Mouse (Mus musculus): ENCODE measurements around the gene Slc1a5. TPM values are rescaled to one million over a fixed set of nuclear protein-coding genes. Genes with fewer than 3 reads are reported as not detected.

Gene Slc1a5
- polyA plus RNA-seq, 1 experiment from 2014 or later: 55.8 TPM

- Histone ChIP-seq H3K27ac (no peak overlapping the region), H3K36me3 (ENCODE audit: insufficient read depth, low read length) (peaks cover 21% of the 10 kb centered on the region), H3K4me3 (replicated peaks; ENCODE audit: low read depth, low read length) (no peak overlapping the region), H3K27me3 (ENCODE audit: insufficient read depth, low read length) (no peaks in the 10 kb centered on the region), H3K4me2 (ENCODE audit: low read length) (no peak overlapping the region), H3K9me3 (replicated peaks; ENCODE audit: low read length) (no peaks in the 10 kb centered on the region), H3K4me1 (replicated peaks; ENCODE audit: insufficient read depth, low read length) (peaks cover 16% of the 10 kb centered on the region; the same call in 1 of the 2 replicates), H3K9ac (ENCODE audit: low read depth, low read length) (no peak overlapping the region)
- ATAC-seq (replicated peaks; ENCODE audit: low FRiP score, low read depth): no peak
- DNase-seq (ENCODE audit: low spot score): no peak
- no peak for TF ChIP-seq CTCF (IDR thresholded peaks at IDR 0.05; ENCODE audit: low read depth)
- 43% methylated on average over 3 of the region's 3 CpGs for WGBS
Measured at GRCm38 (mm10) chr7:16821091-16821490, 40.0 kb downstream of the Slc1a5 start.

- Histone ChIP-seq H3K4me2 (ENCODE audit: low read length) (no peak overlapping the region), H3K9me3 (replicated peaks; ENCODE audit: low read length) (no peaks in the 10 kb centered on the region), H3K4me1 (replicated peaks; ENCODE audit: insufficient read depth, low read length) (peaks cover 16% of the 10 kb centered on the region; the same call in 1 of the 2 replicates), H3K27ac (no peak overlapping the region), H3K9ac (ENCODE audit: low read depth, low read length) (no peak overlapping the region), H3K4me3 (replicated peaks; ENCODE audit: low read depth, low read length) (no peak overlapping the region), H3K27me3 (ENCODE audit: insufficient read depth, low read length) (no peaks in the 10 kb centered on the region), H3K36me3 (ENCODE audit: insufficient read depth, low read length) (peaks cover 26% of the 10 kb centered on the region)
- no peak for TF ChIP-seq CTCF (IDR thresholded peaks at IDR 0.05; ENCODE audit: low read depth)
- ATAC-seq (replicated peaks; ENCODE audit: low FRiP score, low read depth) (no peak), DNase-seq (ENCODE audit: low spot score) (no peak)
- WGBS: 75% methylated on average over 4 of the region's 4 CpGs
Measured at GRCm38 (mm10) chr7:16821669-16822101, 40.5 kb downstream of the Slc1a5 start.

GRCm38 (mm10) chr7:16823734-16824133 lies 42.6 kb downstream of the Slc1a5 start:
- Histone ChIP-seq H3K27me3 (ENCODE audit: insufficient read depth, low read length) (no peaks in the 10 kb centered on the region), H3K9me3 (replicated peaks; ENCODE audit: low read length) (no peaks in the 10 kb centered on the region), H3K4me1 (replicated peaks; ENCODE audit: insufficient read depth, low read length) (0 out of 2 replicates have a peak, but pooled peaks cover 5% of the 10 kb centered on the region), H3K4me3 (replicated peaks; ENCODE audit: low read depth, low read length) (no peak overlapping the region), H3K4me2 (ENCODE audit: low read length) (no peak overlapping the region), H3K9ac (ENCODE audit: low read depth, low read length) (no peak overlapping the region), H3K27ac (no peak overlapping the region), H3K36me3 (ENCODE audit: insufficient read depth, low read length) (peaks cover 41% of the 10 kb centered on the region)
- WGBS: 74% methylated on average over 5 of the region's 5 CpGs
- DNase-seq (ENCODE audit: low spot score): no peak
- no peak for TF ChIP-seq CTCF (IDR thresholded peaks at IDR 0.05; ENCODE audit: low read depth)
- no peak for ATAC-seq (replicated peaks; ENCODE audit: low FRiP score, low read depth)

GRCm38 (mm10) chr7:16825785-16826184 lies 44.6 kb downstream of the Slc1a5 start:
- DNase-seq (ENCODE audit: low spot score): no peak

GRCm38 (mm10) chr7:16826571-16826970 lies 45.4 kb downstream of the Slc1a5 start:
- Histone ChIP-seq H3K4me2 (ENCODE audit: low read length) (no peak overlapping the region), H3K27ac (no peak overlapping the region), H3K36me3 (ENCODE audit: insufficient read depth, low read length) (peaks cover 69% of the 10 kb centered on the region), H3K9me3 (replicated peaks; ENCODE audit: low read length) (no peaks in the 10 kb centered on the region), H3K4me3 (replicated peaks; ENCODE audit: low read depth, low read length) (no peak overlapping the region), H3K4me1 (replicated peaks; ENCODE audit: insufficient read depth, low read length) (no peaks in the 10 kb centered on the region), H3K27me3 (ENCODE audit: insufficient read depth, low read length) (no peaks in the 10 kb centered on the region), H3K9ac (ENCODE audit: low read depth, low read length) (no peak overlapping the region)
- DNase-seq (ENCODE audit: low spot score): no peak
- TF ChIP-seq CTCF (IDR thresholded peaks at IDR 0.05; ENCODE audit: low read depth): no peak
- ATAC-seq (replicated peaks; ENCODE audit: low FRiP score, low read depth): no peak
- 71% methylated on average over 5 of the region's 5 CpGs for WGBS

More at GRCm38 (mm10) chr7:16825785-16826184, 44.6 kb downstream of the Slc1a5 start:
- no peak overlapping the region for H3K4me2 ChIP-seq (ENCODE audit: low read length)
- ATAC-seq (replicated peaks; ENCODE audit: low FRiP score, low read depth): no peak
- no peak overlapping the region for H3K9ac ChIP-seq (ENCODE audit: low read depth, low read length)
- 79% methylated on average over 10 of the region's 10 CpGs for WGBS
- no peak overlapping the region for H3K4me3 ChIP-seq (replicated peaks; ENCODE audit: low read depth, low read length)
- no peak overlapping the region for H3K27ac ChIP-seq
- H3K36me3 ChIP-seq (ENCODE audit: insufficient read depth, low read length): peaks cover 62% of the 10 kb centered on the region
- no peaks in the 10 kb centered on the region for H3K9me3 ChIP-seq (replicated peaks; ENCODE audit: low read length)
- no peaks in the 10 kb centered on the region for H3K27me3 ChIP-seq (ENCODE audit: insufficient read depth, low read length)
- peak; percentile 51; the same call in 1 of the 2 replicates for TF ChIP-seq CTCF (IDR thresholded peaks at IDR 0.05; ENCODE audit: low read depth)
- H3K4me1 ChIP-seq (replicated peaks; ENCODE audit: insufficient read depth, low read length): no peaks in the 10 kb centered on the region

- 81% methylated on average over 4 of the region's 4 CpGs for WGBS
- no peak for ATAC-seq (replicated peaks; ENCODE audit: low FRiP score, low read depth)
Measured at GRCm38 (mm10) chr7:16827274-16827673, 46.1 kb downstream of the Slc1a5 start.

GRCm38 (mm10) chr7:16830449-16830848 lies 49.3 kb downstream of the Slc1a5 start:
- DNase-seq (ENCODE audit: low spot score) (no peak), ATAC-seq (replicated peaks; ENCODE audit: low FRiP score, low read depth) (no peak)
- Histone ChIP-seq H3K4me2 (ENCODE audit: low read length) (no peak overlapping the region), H3K27ac (no peak overlapping the region), H3K27me3 (ENCODE audit: insufficient read depth, low read length) (no peaks in the 10 kb centered on the region), H3K4me1 (replicated peaks; ENCODE audit: insufficient read depth, low read length) (no peaks in the 10 kb centered on the region), H3K9me3 (replicated peaks; ENCODE audit: low read length) (no peaks in the 10 kb centered on the region), H3K9ac (ENCODE audit: low read depth, low read length) (no peak overlapping the region), H3K4me3 (replicated peaks; ENCODE audit: low read depth, low read length) (no peak overlapping the region), H3K36me3 (ENCODE audit: insufficient read depth, low read length) (peaks cover 82% of the 10 kb centered on the region)
- 75% methylated on average over 9 of the region's 9 CpGs for WGBS
- no peak for TF ChIP-seq CTCF (IDR thresholded peaks at IDR 0.05; ENCODE audit: low read depth)

More at GRCm38 (mm10) chr7:16827274-16827673, 46.1 kb downstream of the Slc1a5 start:
- no peaks in the 10 kb centered on the region for H3K27me3 ChIP-seq (ENCODE audit: insufficient read depth, low read length)
- no peak overlapping the region for H3K27ac ChIP-seq
- DNase-seq (ENCODE audit: low spot score): no peak
- no peak overlapping the region for H3K4me2 ChIP-seq (ENCODE audit: low read length)
- no peaks in the 10 kb centered on the region for H3K9me3 ChIP-seq (replicated peaks; ENCODE audit: low read length)
- TF ChIP-seq CTCF (IDR thresholded peaks at IDR 0.05; ENCODE audit: low read depth): no peak
- no peak overlapping the region for H3K4me3 ChIP-seq (replicated peaks; ENCODE audit: low read depth, low read length)
- H3K9ac ChIP-seq (ENCODE audit: low read depth, low read length): no peak overlapping the region
- H3K4me1 ChIP-seq (replicated peaks; ENCODE audit: insufficient read depth, low read length): no peaks in the 10 kb centered on the region
- peaks cover 76% of the 10 kb centered on the region for H3K36me3 ChIP-seq (ENCODE audit: insufficient read depth, low read length)

Data from kidney, postnatal 0 days (tissue).